Mouse (Mus musculus): ENCODE data around the gene Tor3a.
"Not testable (repeated sequence)": the region's sequence is repeated elsewhere in the genome, so short reads cannot be mapped to it uniquely, and the experiment has no call there.

Tor3a gene

GRCm38 (mm10) chr1:156672720-156673475 lies 1.3 kb downstream of the Tor3a start:
- peak in 1 of 2 experiments; percentile 23 for DNase-seq (ENCODE audit: inconsistent age in 2 of 2, low spot score in 1 of 2)

- no peak for DNase-seq (ENCODE audit: inconsistent age in 2 of 2, low spot score in 1 of 2)
Measured at GRCm38 (mm10) chr1:156671921-156672320, 2.2 kb downstream of the Tor3a start.

- DNase-seq (ENCODE audit: inconsistent age in 2 of 2, low spot score in 1 of 2): no peak
Measured at GRCm38 (mm10) chr1:156669208-156669983, 4.8 kb downstream of the Tor3a start.

- DNase-seq (ENCODE audit: inconsistent age in 2 of 2, low spot score in 1 of 2): no peak
Measured at GRCm38 (mm10) chr1:156668602-156669001, 5.6 kb downstream of the Tor3a start.

GRCm38 (mm10) chr1:156667141-156667926 lies 6.8 kb downstream of the Tor3a start:
- DNase-seq (ENCODE audit: inconsistent age in 2 of 2, low spot score in 1 of 2): peak; percentile 73 to 84

- no peak for DNase-seq (ENCODE audit: inconsistent age in 2 of 2, low spot score in 1 of 2)
Measured at GRCm38 (mm10) chr1:156665777-156666176, 8.4 kb downstream of the Tor3a start.

- not testable (repeated sequence) for DNase-seq (ENCODE audit: inconsistent age in 2 of 2, low spot score in 1 of 2)
Measured at GRCm38 (mm10) chr1:156660660-156661236, 13.4 kb downstream of the Tor3a start.

GRCm38 (mm10) chr1:156659906-156660659 lies 14.1 kb downstream of the Tor3a start:
- DNase-seq (ENCODE audit: inconsistent age in 2 of 2, low spot score in 1 of 2): peak; percentile 41 to 79

GRCm38 (mm10) chr1:156658676-156659075 lies 15.5 kb downstream of the Tor3a start:
- DNase-seq (ENCODE audit: inconsistent age in 2 of 2, low spot score in 1 of 2): peak; percentile 58 to 82

GRCm38 (mm10) chr1:156657523-156657922 lies 16.6 kb downstream of the Tor3a start:
- no peak for DNase-seq (ENCODE audit: inconsistent age in 2 of 2, low spot score in 1 of 2)

- DNase-seq (ENCODE audit: inconsistent age in 2 of 2, low spot score in 1 of 2): no peak
Measured at GRCm38 (mm10) chr1:156654735-156655530, 19.2 kb downstream of the Tor3a start.

GRCm38 (mm10) chr1:156652189-156652822 lies 21.9 kb downstream of the Tor3a start:
- no peak for DNase-seq (ENCODE audit: inconsistent age in 2 of 2, low spot score in 1 of 2)

- DNase-seq (ENCODE audit: inconsistent age in 2 of 2, low spot score in 1 of 2): no peak
Measured at GRCm38 (mm10) chr1:156650631-156651030, 23.5 kb downstream of the Tor3a start.

GRCm38 (mm10) chr1:156648705-156649104 lies 25.5 kb downstream of the Tor3a start:
- no peak for DNase-seq (ENCODE audit: inconsistent age in 2 of 2, low spot score in 1 of 2)

GRCm38 (mm10) chr1:156645971-156646370 lies 28.2 kb downstream of the Tor3a start:
- no peak for DNase-seq (ENCODE audit: inconsistent age in 2 of 2, low spot score in 1 of 2)

GRCm38 (mm10) chr1:156644780-156645523 lies 29.2 kb downstream of the Tor3a start:
- peak; percentile 49 to 53 for DNase-seq (ENCODE audit: inconsistent age in 2 of 2, low spot score in 1 of 2)

GRCm38 (mm10) chr1:156644061-156644460 lies 30.1 kb downstream of the Tor3a start:
- no peak for DNase-seq (ENCODE audit: inconsistent age in 2 of 2, low spot score in 1 of 2)

GRCm38 (mm10) chr1:156642813-156643212 lies 31.3 kb downstream of the Tor3a start:
- no peak for DNase-seq (ENCODE audit: inconsistent age in 2 of 2, low spot score in 1 of 2)
